Mouse (Mus musculus) myocyte (in vitro differentiated cells): ENCODE results near the gene Ppp6r2. TPM values are rescaled to one million over a fixed set of nuclear protein-coding genes. Genes with fewer than 3 reads are reported as not detected.

Experiments used
- H3K27me3 ChIP-seq: one replicate; pipeline ENCODE4 v1.6.1; 2011; ENCODE audit not compliant: control insufficient read depth, insufficient read depth, insufficient read length
- H3K36me3 ChIP-seq: one replicate; pipeline ENCODE4 v1.6.1; 2011; ENCODE audit not compliant: control insufficient read depth, insufficient read depth
- H3K4me2 ChIP-seq: one replicate; pipeline ENCODE4 v1.6.1; 2011; ENCODE audit warnings: low read depth, control low read depth
- H3K4me3 ChIP-seq: one replicate; pipeline ENCODE4 v1.5.1; 2011; ENCODE audit warnings: mild to moderate bottlenecking, control low read depth, moderate library complexity
- H3K79me2 ChIP-seq: one replicate; pipeline ENCODE4 v1.6.1; 2011; ENCODE audit not compliant: control insufficient read depth, insufficient read depth
- H3ac ChIP-seq: one replicate; pipeline ENCODE4 v1.6.1; 2011; ENCODE audit not compliant: control insufficient read depth, insufficient read length
- CEBPB ChIP-seq: IDR thresholded peaks from 2 replicates; pipeline ENCODE4 v1.6.1; 2011; ENCODE audit warnings: mild to moderate bottlenecking, moderate library complexity; ENCODE audit not compliant: poor library complexity, insufficient read depth, severe bottlenecking
- E2F4 ChIP-seq: IDR thresholded peaks from one replicate; pipeline ENCODE4 v1.6.1; 2011; ENCODE audit warnings: mild to moderate bottlenecking, control low read depth, moderate library complexity; ENCODE audit not compliant: insufficient read depth
- MAX ChIP-seq: IDR thresholded peaks from one replicate; pipeline ENCODE4 v1.6.1; 2011; ENCODE audit warnings: low read depth, mild to moderate bottlenecking, control low read depth
- MYOD1 ChIP-seq, 3 experiments: IDR thresholded peaks; one replicate each; pipeline ENCODE4 v1.6.1; 2011; ENCODE audit warnings: control low read depth in 2 of 3, low read depth in 2 of 3, mild to moderate bottlenecking in 2 of 3, moderate library complexity in 1 of 3; ENCODE audit not compliant: insufficient read length in 2 of 3, control insufficient read depth in 1 of 3
- MYOG ChIP-seq, 3 experiments: IDR thresholded peaks; one replicate each; pipeline ENCODE4 v1.6.1; 2011; ENCODE audit warnings: control low read depth in 2 of 3, low read depth in 2 of 3, mild to moderate bottlenecking in 2 of 3; ENCODE audit not compliant: insufficient read length in 2 of 3, control insufficient read depth in 1 of 3, insufficient read depth in 1 of 3
- POLR2A ChIP-seq: IDR thresholded peaks from one replicate; pipeline ENCODE4 v1.6.1; 2011; ENCODE audit warnings: low read depth, mild to moderate bottlenecking, control low read depth, moderate library complexity; ENCODE audit not compliant: insufficient read length
- POLR2AphosphoS2 ChIP-seq: IDR thresholded peaks from one replicate; pipeline ENCODE4 v1.6.1; 2011; ENCODE audit warnings: low read depth, control low read depth; ENCODE audit not compliant: insufficient read length
- REST ChIP-seq: IDR thresholded peaks from one replicate; pipeline ENCODE4 v1.6.1; 2011; ENCODE audit warnings: mild to moderate bottlenecking, control low read depth, moderate library complexity; ENCODE audit not compliant: insufficient read depth, insufficient read length
- SRF ChIP-seq: IDR thresholded peaks from one replicate; pipeline ENCODE4 v1.6.1; 2011; ENCODE audit warnings: low read depth; ENCODE audit not compliant: control insufficient read depth, insufficient read length
- TCF12 ChIP-seq: IDR thresholded peaks from one replicate; pipeline ENCODE4 v1.6.1; 2011; ENCODE audit warnings: mild to moderate bottlenecking, control low read depth; ENCODE audit not compliant: poor library complexity, insufficient read depth, severe bottlenecking
- TCF3 ChIP-seq: IDR thresholded peaks from one replicate; pipeline ENCODE4 v1.6.1; 2011; ENCODE audit warnings: low read depth, control low read depth; ENCODE audit not compliant: insufficient read length
- USF1 ChIP-seq: IDR thresholded peaks from one replicate; pipeline ENCODE4 v1.6.1; 2011; ENCODE audit warnings: low read depth, mild to moderate bottlenecking, control low read depth, moderate library complexity
- polyA plus RNA-seq: library from polyadenylated mRNA; unstranded; fragments of >200 nt; fragmentation: generic; extraction: Trizol; gene quantifications from one replicate; pipeline ENCODE4 v1.2.1, GENCODE M21; 2012; ENCODE audit warnings: missing spikeins

The Ppp6r2 gene
- polyA plus RNA-seq, 1 experiment, result 43.6 TPM

DNA sequence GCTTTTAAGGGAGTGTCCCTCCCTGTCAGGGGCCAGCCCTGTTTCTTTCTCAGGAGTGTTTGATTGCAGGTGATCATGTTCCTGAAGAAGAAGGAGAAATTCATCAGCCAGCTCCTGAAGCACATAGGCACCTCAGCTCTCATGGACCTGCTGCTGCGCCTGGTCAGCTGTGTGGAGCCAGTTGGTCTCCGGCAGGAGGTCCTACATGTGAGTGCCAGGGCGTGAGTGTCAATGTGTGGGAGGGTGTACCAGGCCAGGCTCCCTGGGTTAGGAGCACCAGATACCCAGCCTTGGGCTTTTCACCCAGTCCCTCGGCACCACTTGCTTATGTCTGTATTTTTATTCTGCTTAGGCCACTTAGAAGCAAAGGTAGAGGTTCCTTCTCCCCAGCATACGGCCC, 47.6 kb downstream of the Ppp6r2 start:
- no peaks in the 10 kb centered on the region for H3K36me3 ChIP-seq
- no peak overlapping the region for H3ac ChIP-seq
- H3K79me2 ChIP-seq, result no peaks in the 10 kb centered on the region
- no peak overlapping the region for H3K4me2 ChIP-seq
- H3K27me3 ChIP-seq, result no peaks in the 10 kb centered on the region
- TF ChIP-seq REST (no peak), MYOD1 (IDR thresholded peaks at IDR 0.05; ENCODE audit: control insufficient read depth in 1 of 3, insufficient read length in 2 of 3, low read depth in 2 of 3) (no peak), TCF3 (no peak), POLR2A (no peak), USF1 (no peak), E2F4 (no peak), SRF (no peak), POLR2AphosphoS2 (no peak), TCF12 (no peak), CEBPB (no peak), MYOG (IDR thresholded peaks at IDR 0.05; ENCODE audit: control insufficient read depth in 1 of 3, insufficient read depth in 1 of 3, insufficient read length in 2 of 3, low read depth in 2 of 3) (no peak), MAX (no peak)
- H3K4me3 ChIP-seq, result no peak overlapping the region

DNA sequence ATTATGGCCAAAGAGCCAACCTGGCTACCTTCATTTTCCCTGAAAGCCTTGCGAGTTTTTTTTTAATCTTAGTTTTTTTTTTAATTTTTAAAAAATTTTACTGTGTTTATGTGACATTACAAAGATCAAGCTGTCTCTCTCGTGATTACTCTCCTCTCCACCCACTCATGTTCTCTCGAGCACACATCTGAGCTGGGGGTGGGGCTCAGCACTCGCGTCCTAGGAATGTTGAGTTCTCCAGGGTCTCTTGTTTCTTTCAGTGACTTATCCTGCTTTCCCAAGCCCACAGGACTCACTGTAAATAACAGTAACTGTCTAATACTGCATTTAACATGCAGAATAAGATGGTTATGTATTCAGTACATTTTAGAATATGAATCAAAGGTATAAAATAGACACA, 53.1 kb downstream of the Ppp6r2 start:
- Histone ChIP-seq H3ac (no peak overlapping the region), H3K4me2 (no peak overlapping the region), H3K27me3 (no peaks in the 10 kb centered on the region), H3K79me2 (no peaks in the 10 kb centered on the region), H3K36me3 (no peaks in the 10 kb centered on the region), H3K4me3 (no peak overlapping the region)
- no peak for TF ChIP-seq MAX
- TF ChIP-seq SRF, result no peak
- no peak for TF ChIP-seq POLR2A
- no peak for TF ChIP-seq POLR2AphosphoS2
- TF ChIP-seq TCF12, result no peak
- no peak for TF ChIP-seq TCF3
- TF ChIP-seq MYOG (IDR thresholded peaks at IDR 0.05; ENCODE audit: control insufficient read depth in 1 of 3, insufficient read depth in 1 of 3, insufficient read length in 2 of 3, low read depth in 2 of 3), result no peak
- TF ChIP-seq USF1, result no peak
- TF ChIP-seq E2F4, result no peak
- TF ChIP-seq REST, result no peak
- TF ChIP-seq MYOD1 (IDR thresholded peaks at IDR 0.05; ENCODE audit: control insufficient read depth in 1 of 3, insufficient read length in 2 of 3, low read depth in 2 of 3), result no peak
- TF ChIP-seq CEBPB, result no peak

DNA sequence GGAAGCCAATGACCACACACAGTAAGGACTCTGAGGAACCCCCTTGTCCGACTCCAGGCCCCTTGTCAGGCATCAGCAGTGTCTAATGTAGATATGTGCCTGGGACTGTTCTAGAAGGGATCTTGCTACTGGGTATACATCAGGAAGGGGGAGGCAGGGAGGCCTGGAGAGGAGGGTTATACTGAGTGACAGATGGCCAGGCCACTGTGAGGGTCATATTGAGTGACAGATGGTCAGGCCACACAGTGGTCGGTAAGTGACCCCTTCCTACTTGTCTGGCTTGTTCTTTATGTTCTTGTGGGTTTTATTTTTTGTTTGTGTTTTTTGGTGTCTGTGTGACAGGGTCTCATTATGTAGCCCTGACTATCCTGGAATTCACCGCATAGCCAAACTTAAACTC, 64.1 kb downstream of the Ppp6r2 start:
- Histone ChIP-seq H3ac (no peak overlapping the region), H3K4me3 (no peak overlapping the region), H3K79me2 (no peaks in the 10 kb centered on the region), H3K36me3 (peaks cover 18% of the 10 kb centered on the region), H3K4me2 (no peak overlapping the region), H3K27me3 (no peaks in the 10 kb centered on the region)
- TF ChIP-seq USF1, result no peak

DNA sequence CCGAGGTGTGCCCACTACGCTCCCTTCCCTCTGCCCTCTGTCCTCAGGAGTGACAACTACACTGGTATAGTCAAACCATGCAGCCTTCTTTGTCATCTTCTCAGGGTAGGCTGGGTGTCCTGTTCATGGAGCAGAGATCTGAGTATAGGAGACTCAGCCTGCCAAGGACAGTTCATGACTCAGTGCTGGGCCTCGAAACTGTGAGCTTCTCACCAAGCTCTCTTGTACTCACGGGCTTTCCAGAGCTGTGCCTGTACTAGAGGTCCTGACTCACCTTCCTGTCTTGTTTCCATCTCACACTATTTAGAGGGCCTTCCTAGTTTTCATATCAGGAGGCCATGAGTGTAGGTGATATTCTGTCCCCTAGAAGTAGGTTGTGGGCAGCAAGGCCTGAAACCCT, 66.0 kb downstream of the Ppp6r2 start:
- Histone ChIP-seq H3K4me2 (no peak overlapping the region), H3K79me2 (no peaks in the 10 kb centered on the region)
- TF ChIP-seq CEBPB (no peak), E2F4 (no peak)

DNA sequence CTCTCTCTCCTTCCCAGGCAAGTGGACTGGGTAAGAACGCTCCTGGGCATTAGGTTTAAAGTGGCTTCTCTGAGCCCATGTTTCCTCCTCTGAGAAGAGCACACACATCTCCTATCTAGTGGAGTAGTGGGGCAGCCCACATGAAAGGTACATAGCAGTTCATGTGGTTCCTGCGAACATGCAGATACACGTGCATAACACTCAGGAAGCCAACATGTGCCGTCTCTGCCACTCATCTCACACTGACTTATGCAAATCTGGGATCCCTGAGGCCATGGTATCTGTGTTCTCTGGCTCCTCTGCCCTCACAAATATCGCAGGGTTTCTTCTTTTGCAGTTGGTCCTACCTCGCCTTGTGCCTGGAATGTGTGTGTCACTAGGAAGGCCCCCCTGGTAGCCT, 71.2 kb downstream of the Ppp6r2 start:
- H3ac ChIP-seq, result no peak overlapping the region
- peak; percentile 39 for TF ChIP-seq POLR2A
- no peak for TF ChIP-seq POLR2AphosphoS2
- TF ChIP-seq TCF3, result no peak
- TF ChIP-seq REST, result no peak
- H3K79me2 ChIP-seq, result no peaks in the 10 kb centered on the region
- H3K36me3 ChIP-seq, result peaks cover 44% of the 10 kb centered on the region
- no peak overlapping the region for H3K4me2 ChIP-seq
- no peak overlapping the region for H3K4me3 ChIP-seq
- H3K27me3 ChIP-seq, result no peaks in the 10 kb centered on the region

More for the DNA sequence above, 66.0 kb downstream of the Ppp6r2 start:
- H3K4me3 ChIP-seq, result no peak overlapping the region
- H3K27me3 ChIP-seq, result no peaks in the 10 kb centered on the region
- no peak overlapping the region for H3ac ChIP-seq
- peaks cover 25% of the 10 kb centered on the region for H3K36me3 ChIP-seq

DNA sequence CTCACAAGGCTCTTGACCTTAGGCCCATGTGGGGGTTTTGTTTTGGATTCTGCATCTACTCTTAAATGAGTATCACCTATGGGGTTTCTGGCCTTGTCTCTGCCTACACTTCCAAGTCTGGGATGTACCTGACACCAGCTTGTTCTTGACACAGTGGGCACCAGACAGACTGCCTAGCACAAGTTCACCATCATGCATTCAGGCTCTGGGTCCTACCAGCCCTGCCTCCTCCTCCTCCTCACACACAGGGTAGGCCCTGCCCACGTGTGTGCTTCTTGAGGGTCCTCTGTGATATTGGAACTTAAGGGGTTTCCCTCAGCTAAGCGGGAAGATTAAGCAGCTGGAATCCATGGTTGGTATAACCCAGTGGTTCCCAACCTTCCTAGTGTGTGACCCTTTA, 72.7 kb downstream of the Ppp6r2 start:
- H3ac ChIP-seq, result no peak overlapping the region
- peaks cover 51% of the 10 kb centered on the region for H3K36me3 ChIP-seq
- H3K4me3 ChIP-seq, result no peak overlapping the region
- no peaks in the 10 kb centered on the region for H3K27me3 ChIP-seq
- no peak overlapping the region for H3K4me2 ChIP-seq
- TF ChIP-seq USF1 (no peak), MAX (no peak), TCF12 (no peak), POLR2AphosphoS2 (peak; percentile 94), CEBPB (no peak)
- H3K79me2 ChIP-seq, result no peaks in the 10 kb centered on the region
